Mouse (Mus musculus): Measurements from ENCODE around the gene Zfp385c. TPM values are rescaled to one million over a fixed set of nuclear protein-coding genes. Genes with fewer than 3 reads are reported as not detected.
"Not testable (repeated sequence)": the region's sequence is repeated elsewhere in the genome, so short reads cannot be mapped to it uniquely, and the experiment has no call there.

The Zfp385c gene
- polyA plus RNA-seq, 1 experiment from 2014 or later, result not detected

GRCm38 (mm10) chr11:100582413-100582812 is 109.8 kb downstream of the Zfp385c start:
- H3K9me3 ChIP-seq (ENCODE audit: control insufficient read depth, low read length); H3K4me3 ChIP-seq (ENCODE audit: low read depth, low read length); H3K9ac ChIP-seq (ENCODE audit: low read length); H3K27me3 ChIP-seq (ENCODE audit: control insufficient read depth, insufficient read depth, low read length); H3K27ac ChIP-seq (ENCODE audit: low read depth, low read length); H3K4me1 ChIP-seq (ENCODE audit: control insufficient read depth, insufficient read depth, low read length); ATAC-seq (ENCODE audit: insufficient read depth, low FRiP score, low TSS enrichment); DNase-seq (ENCODE audit: low spot score); H3K4me2 ChIP-seq (ENCODE audit: low read depth): not testable (repeated sequence)
- H3K36me3 ChIP-seq (ENCODE audit: control insufficient read depth, insufficient read depth, low read length), result peaks cover 36% of the 10 kb centered on the region
- 95% methylated on average over 1 of the region's 1 CpGs for WGBS

GRCm38 (mm10) chr11:100581756-100582155 is 110.5 kb downstream of the Zfp385c start:
- ATAC-seq (ENCODE audit: insufficient read depth, low FRiP score, low TSS enrichment) (no peak), DNase-seq (ENCODE audit: low spot score) (no peak)
- no peaks in the 10 kb centered on the region for H3K9me3 ChIP-seq (ENCODE audit: control insufficient read depth, low read length)
- H3K27ac ChIP-seq (ENCODE audit: low read depth, low read length), result no peak overlapping the region
- H3K27me3 ChIP-seq (ENCODE audit: control insufficient read depth, insufficient read depth, low read length), result no peaks in the 10 kb centered on the region
- H3K9ac ChIP-seq (ENCODE audit: low read length), result no peak overlapping the region
- 85% methylated on average over 4 of the region's 4 CpGs for WGBS
- H3K4me2 ChIP-seq (ENCODE audit: low read depth), result no peak overlapping the region
- H3K36me3 ChIP-seq (ENCODE audit: control insufficient read depth, insufficient read depth, low read length), result peaks cover 35% of the 10 kb centered on the region
- H3K4me3 ChIP-seq (ENCODE audit: low read depth, low read length), result no peak overlapping the region
- no peaks in the 10 kb centered on the region for H3K4me1 ChIP-seq (ENCODE audit: control insufficient read depth, insufficient read depth, low read length)

- no peak for ATAC-seq (ENCODE audit: insufficient read depth, low FRiP score, low TSS enrichment)
- DNase-seq (ENCODE audit: low spot score), result no peak
- Histone ChIP-seq H3K4me3 (ENCODE audit: low read depth, low read length) (no peak overlapping the region), H3K4me1 (ENCODE audit: control insufficient read depth, insufficient read depth, low read length) (peaks cover 5% of the 10 kb centered on the region), H3K27me3 (ENCODE audit: control insufficient read depth, insufficient read depth, low read length) (no peaks in the 10 kb centered on the region), H3K9me3 (ENCODE audit: control insufficient read depth, low read length) (no peaks in the 10 kb centered on the region), H3K9ac (ENCODE audit: low read length) (no peak overlapping the region), H3K27ac (ENCODE audit: low read depth, low read length) (no peak overlapping the region), H3K36me3 (ENCODE audit: control insufficient read depth, insufficient read depth, low read length) (peaks cover 27% of the 10 kb centered on the region), H3K4me2 (ENCODE audit: low read depth) (no peak overlapping the region)
- 86% methylated on average over 13 of the region's 13 CpGs for WGBS
These were observed 112.0 kb downstream of the Zfp385c start for GRCm38 (mm10) chr11:100580275-100580674.

GRCm38 (mm10) chr11:100579116-100579799 is 113.0 kb downstream of the Zfp385c start:
- no peak overlapping the region for H3K4me2 ChIP-seq (ENCODE audit: low read depth)
- WGBS, result 96% methylated on average over 9 of the region's 9 CpGs
- no peak overlapping the region for H3K27ac ChIP-seq (ENCODE audit: low read depth, low read length)
- no peak for ATAC-seq (ENCODE audit: insufficient read depth, low FRiP score, low TSS enrichment)
- H3K27me3 ChIP-seq (ENCODE audit: control insufficient read depth, insufficient read depth, low read length), result no peaks in the 10 kb centered on the region
- no peak overlapping the region for H3K4me3 ChIP-seq (ENCODE audit: low read depth, low read length)
- peaks cover 6% of the 10 kb centered on the region for H3K4me1 ChIP-seq (ENCODE audit: control insufficient read depth, insufficient read depth, low read length)
- H3K36me3 ChIP-seq (ENCODE audit: control insufficient read depth, insufficient read depth, low read length), result peaks cover 24% of the 10 kb centered on the region
- DNase-seq (ENCODE audit: low spot score), result no peak
- no peak overlapping the region for H3K9ac ChIP-seq (ENCODE audit: low read length)
- no peaks in the 10 kb centered on the region for H3K9me3 ChIP-seq (ENCODE audit: control insufficient read depth, low read length)

- DNase-seq (ENCODE audit: low spot score), result no peak
- H3K9ac ChIP-seq (ENCODE audit: low read length), result no peak overlapping the region
These were observed 114.2 kb downstream of the Zfp385c start for GRCm38 (mm10) chr11:100577852-100578599.

More at GRCm38 (mm10) chr11:100577852-100578599, 114.2 kb downstream of the Zfp385c start:
- WGBS, result 83% methylated on average over 8 of the region's 8 CpGs
- Histone ChIP-seq H3K36me3 (ENCODE audit: control insufficient read depth, insufficient read depth, low read length) (peaks cover 14% of the 10 kb centered on the region), H3K27me3 (ENCODE audit: control insufficient read depth, insufficient read depth, low read length) (no peaks in the 10 kb centered on the region), H3K9me3 (ENCODE audit: control insufficient read depth, low read length) (no peaks in the 10 kb centered on the region), H3K27ac (ENCODE audit: low read depth, low read length) (no peak overlapping the region), H3K4me2 (ENCODE audit: low read depth) (no peak overlapping the region), H3K4me1 (ENCODE audit: control insufficient read depth, insufficient read depth, low read length) (peaks cover 6% of the 10 kb centered on the region), H3K4me3 (ENCODE audit: low read depth, low read length) (no peak overlapping the region)
- ATAC-seq (ENCODE audit: insufficient read depth, low FRiP score, low TSS enrichment), result no peak

Other genes with a start within 250 kb of the Zfp385c start
- gene Klhl11, start 219.7 kb downstream of the Zfp385c start, polyA plus RNA-seq (2014; fragmentation: Nextera tagmentation; extraction: Ambion mirVana), result 13.9 and 14.8 TPM in 2 replicates
- 330 and 394 TPM in 2 replicates for gene Acly, start 164.5 kb downstream of the Zfp385c start, polyA plus RNA-seq (2014; fragmentation: Nextera tagmentation; extraction: Ambion mirVana)
- gene Ttc25, start 146.8 kb downstream of the Zfp385c start, polyA plus RNA-seq (2014; fragmentation: Nextera tagmentation; extraction: Ambion mirVana), result 1.0 and 1.4 TPM in 2 replicates
- 26.1 and 28.0 TPM in 2 replicates for gene Cnp, start 117.6 kb downstream of the Zfp385c start, polyA plus RNA-seq (2014; fragmentation: Nextera tagmentation; extraction: Ambion mirVana)
- 112 and 115 TPM in 2 replicates for gene Nkiras2, start 73.2 kb downstream of the Zfp385c start, polyA plus RNA-seq (2014; fragmentation: Nextera tagmentation; extraction: Ambion mirVana)
- 77.0 and 81.1 TPM in 2 replicates for gene Dnajc7, start 72.3 kb downstream of the Zfp385c start, polyA plus RNA-seq (2014; fragmentation: Nextera tagmentation; extraction: Ambion mirVana)
- gene Dhx58, start 11.8 kb upstream of the Zfp385c start, polyA plus RNA-seq (2014; fragmentation: Nextera tagmentation; extraction: Ambion mirVana), result 1.4 and 1.9 TPM in 2 replicates
- gene Kat2a, start 20.0 kb upstream of the Zfp385c start, polyA plus RNA-seq (2014; fragmentation: Nextera tagmentation; extraction: Ambion mirVana), result 61.3 and 66.4 TPM in 2 replicates
- gene Hspb9, start 21.4 kb upstream of the Zfp385c start, polyA plus RNA-seq (2014; fragmentation: Nextera tagmentation; extraction: Ambion mirVana), result not detected in 2 replicates
- 58.8 and 63.3 TPM in 2 replicates for gene Rab5c, start 45.8 kb upstream of the Zfp385c start, polyA plus RNA-seq (2014; fragmentation: Nextera tagmentation; extraction: Ambion mirVana)
- gene Kcnh4, start 67.5 kb upstream of the Zfp385c start, polyA plus RNA-seq (2014; fragmentation: Nextera tagmentation; extraction: Ambion mirVana), result 2.2 and 2.4 TPM in 2 replicates
- not detected in 2 replicates for gene Hcrt, start 70.5 kb upstream of the Zfp385c start, polyA plus RNA-seq (2014; fragmentation: Nextera tagmentation; extraction: Ambion mirVana)
- 2.2 and 2.4 TPM in 2 replicates for gene Ghdc, start 78.5 kb upstream of the Zfp385c start, polyA plus RNA-seq (2014; fragmentation: Nextera tagmentation; extraction: Ambion mirVana)
- 18.3 and 20.2 TPM in 2 replicates for gene Stat5b, start 158.3 kb upstream of the Zfp385c start, polyA plus RNA-seq (2014; fragmentation: Nextera tagmentation; extraction: Ambion mirVana)
- 1.3 and 1.9 TPM in 2 replicates for gene Stat5a, start 166.9 kb upstream of the Zfp385c start, polyA plus RNA-seq (2014; fragmentation: Nextera tagmentation; extraction: Ambion mirVana)
- gene Stat3, start 247.1 kb upstream of the Zfp385c start, polyA plus RNA-seq (2014; fragmentation: Nextera tagmentation; extraction: Ambion mirVana), result 34.7 and 42.1 TPM in 2 replicates

All from neural tube, embryonic 11.5 days (tissue).